Mouse (Mus musculus) heart, adult 11 months (tissue): ENCODE results near the gene Gm44596.

ENCODE experiments used
- DNase-seq: peaks from one replicate; pipeline ENCODE4 v3.0.0; 2022

The Gm44596 gene

GRCm38 (mm10) chr6:128429826-128430225 lies 54.5 kb downstream of the Gm44596 start:
- DNase-seq: no peak

DNA sequence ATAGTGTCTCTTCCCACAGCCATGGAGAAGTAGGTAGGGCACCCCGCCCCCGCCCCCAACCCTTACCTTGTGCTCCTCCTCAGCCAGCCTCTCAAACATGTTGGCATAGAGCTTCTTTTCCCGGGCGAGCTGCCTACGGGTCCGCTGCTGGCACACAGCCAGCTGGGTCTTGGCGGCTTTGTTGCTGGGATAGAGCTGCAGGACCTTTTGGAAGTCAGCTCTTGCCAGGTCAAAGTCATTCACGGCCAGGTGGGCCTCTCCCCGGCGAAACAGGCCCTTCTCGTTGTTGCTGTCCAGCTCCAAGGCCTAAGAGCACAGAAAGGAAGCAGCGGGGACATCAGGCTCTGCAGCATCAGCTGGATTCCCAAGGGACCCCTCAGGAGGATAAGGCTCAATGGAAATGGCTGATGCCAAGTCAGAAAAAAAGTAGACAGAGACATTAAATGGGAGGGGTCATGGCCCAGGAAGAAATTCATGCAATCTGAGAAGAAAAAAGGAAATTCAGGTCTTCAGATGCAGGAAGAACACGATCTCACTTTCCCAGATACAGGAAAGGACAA lies 57.1 kb downstream of the Gm44596 start:
- peak; percentile 97 for DNase-seq

DNA sequence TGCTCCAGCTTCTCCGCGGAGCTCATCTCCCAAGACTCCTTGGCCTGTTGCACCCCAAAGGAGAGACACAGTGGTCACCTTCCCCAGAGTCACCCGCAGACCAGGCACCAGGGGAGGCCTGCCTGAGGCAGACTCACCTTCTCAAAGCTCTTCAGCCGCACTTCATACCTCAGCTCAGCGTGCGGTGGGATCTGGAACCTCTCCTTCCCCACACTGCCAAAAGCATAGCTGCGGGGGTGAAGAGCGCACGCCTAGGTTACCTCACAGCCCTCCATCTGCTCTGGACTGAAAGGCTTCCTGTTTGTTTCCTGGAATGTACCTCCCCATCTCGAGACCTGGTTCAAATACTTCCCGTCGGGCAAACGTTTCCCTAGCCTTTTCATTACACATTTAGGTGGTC lies 58.3 kb downstream of the Gm44596 start:
- DNase-seq: no peak

DNA sequence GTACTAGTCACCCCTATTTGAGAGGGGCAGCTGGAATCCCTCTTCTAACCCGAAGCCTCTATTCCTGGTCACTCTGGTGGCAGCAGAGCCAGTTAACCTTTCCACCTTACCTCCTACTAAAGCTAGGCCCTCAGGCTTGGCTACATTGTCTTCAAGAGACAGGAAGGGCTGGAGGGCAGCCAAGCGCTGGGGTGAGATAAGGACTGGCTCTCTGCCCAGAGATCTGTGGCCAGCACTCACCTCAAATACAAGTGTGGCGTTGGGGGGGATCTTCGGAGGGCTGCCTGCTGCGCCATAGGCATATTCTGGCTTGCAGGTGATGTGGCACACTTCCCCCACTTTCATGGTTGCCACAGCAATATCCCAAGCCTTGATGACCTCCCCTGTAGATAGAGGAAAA lies 60.2 kb downstream of the Gm44596 start:
- peak; percentile 99 for DNase-seq

DNA sequence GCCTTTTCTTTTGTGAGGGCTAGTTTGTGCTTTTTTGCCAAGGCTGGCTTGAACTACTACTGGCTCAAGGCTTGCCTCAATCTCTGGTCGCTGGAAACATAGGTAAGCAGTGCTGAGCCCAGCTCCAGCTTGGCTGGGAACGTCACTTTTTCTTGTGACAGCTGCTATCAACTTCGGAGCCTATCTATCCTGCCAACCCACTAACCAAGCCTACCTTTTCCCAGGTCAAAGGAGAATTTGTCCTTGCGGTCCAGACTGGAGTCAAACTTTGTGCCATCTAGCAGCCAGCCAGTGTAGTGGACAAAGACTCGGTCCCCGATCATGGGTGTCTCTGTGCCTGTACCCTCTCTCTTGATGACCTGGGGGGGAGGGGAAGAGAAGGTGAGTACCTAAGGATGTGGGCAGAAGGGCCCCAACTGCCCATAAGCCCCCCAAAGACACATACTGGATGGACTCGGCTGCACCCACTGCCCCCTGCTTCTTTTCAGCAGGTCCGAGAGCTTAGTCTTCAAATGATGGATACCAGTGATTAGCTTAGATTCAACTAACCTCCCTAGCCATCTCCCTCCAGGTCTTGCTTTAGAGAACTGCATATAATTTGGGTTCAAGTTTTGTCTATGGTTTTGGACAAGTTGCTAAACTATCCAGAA lies 61.2 kb downstream of the Gm44596 start:
- DNase-seq: peak; percentile 93

DNA sequence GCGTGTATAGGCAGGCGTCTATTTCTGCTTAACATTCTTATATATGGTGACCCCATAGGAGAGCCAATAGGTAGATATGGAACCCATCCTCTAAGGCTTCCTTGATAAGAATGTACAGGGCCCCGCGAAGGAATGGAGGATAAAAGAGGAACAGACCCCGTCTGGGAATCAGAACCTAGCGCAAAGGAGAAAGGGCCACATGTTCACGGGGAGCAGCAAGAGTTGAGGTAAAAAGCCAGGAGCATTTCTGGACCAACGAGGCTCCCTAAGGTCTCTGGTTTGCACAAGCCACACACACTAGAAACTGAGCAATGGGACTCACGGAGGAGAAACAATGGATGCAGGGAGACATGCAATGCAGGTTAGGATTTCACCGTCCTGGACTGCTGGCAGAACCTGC lies 62.0 kb downstream of the Gm44596 start:
- no peak for DNase-seq

DNA sequence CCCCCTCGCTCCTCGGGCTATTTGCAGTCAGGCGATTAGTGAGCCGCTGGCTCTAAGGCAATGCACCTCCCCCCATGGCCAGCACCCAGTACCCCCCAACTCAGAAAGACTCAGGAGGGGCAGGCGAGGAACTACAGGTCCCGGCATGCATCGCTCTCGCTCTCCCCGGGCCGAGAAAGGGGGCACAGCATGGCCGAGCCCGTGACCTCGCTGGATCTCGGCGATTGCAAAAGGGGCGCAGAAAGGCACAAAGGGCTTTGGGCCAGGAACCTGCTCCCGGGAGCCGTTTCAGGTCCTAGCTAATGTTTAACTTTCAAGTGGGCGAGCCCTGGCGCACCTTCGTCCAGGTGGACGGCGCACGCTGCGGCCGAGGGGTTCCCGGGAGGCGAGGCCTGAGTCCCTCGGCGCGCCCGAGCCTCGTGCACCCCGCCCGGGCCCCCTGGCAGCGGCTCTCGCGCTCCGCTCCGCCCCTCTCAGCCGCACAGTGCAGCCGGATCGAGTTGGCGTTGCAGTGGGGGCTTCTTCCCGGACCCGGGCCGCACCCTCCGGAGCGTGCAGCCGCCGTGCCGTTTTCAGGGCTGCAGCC lies 62.5 kb downstream of the Gm44596 start:
- peak; percentile 98 for DNase-seq

- peak; percentile 100 for DNase-seq
Observed at GRCm38 (mm10) chr6:128438317-128438870, 63.1 kb downstream of the Gm44596 start, which contains the start of gene Fkbp4. TSS of gene Fkbp4 (minus strand) at chr6:128438677.

- peak; percentile 93 for DNase-seq
Observed at GRCm38 (mm10) chr6:128438871-128439341, 63.6 kb downstream of the Gm44596 start.

DNA sequence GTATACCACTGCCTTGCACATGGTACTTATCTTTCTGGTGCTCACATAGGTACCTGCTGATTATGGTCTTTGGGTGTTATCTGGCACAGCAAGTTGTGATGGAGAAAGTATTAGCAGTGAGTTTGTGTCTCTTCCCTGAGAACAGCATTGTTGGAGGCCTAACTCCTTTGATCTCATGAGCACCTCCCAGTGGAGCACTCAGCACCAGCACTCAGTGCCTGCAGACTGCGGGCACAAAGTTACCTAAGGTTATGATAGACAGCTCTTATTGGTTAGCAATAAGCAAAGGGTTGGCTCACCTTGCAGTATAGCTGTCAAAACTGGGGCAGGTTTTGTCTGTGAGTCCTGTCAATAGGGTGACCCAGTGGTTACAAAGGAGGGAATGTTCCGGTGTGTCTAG lies 64.9 kb downstream of the Gm44596 start:
- no peak for DNase-seq

DNA sequence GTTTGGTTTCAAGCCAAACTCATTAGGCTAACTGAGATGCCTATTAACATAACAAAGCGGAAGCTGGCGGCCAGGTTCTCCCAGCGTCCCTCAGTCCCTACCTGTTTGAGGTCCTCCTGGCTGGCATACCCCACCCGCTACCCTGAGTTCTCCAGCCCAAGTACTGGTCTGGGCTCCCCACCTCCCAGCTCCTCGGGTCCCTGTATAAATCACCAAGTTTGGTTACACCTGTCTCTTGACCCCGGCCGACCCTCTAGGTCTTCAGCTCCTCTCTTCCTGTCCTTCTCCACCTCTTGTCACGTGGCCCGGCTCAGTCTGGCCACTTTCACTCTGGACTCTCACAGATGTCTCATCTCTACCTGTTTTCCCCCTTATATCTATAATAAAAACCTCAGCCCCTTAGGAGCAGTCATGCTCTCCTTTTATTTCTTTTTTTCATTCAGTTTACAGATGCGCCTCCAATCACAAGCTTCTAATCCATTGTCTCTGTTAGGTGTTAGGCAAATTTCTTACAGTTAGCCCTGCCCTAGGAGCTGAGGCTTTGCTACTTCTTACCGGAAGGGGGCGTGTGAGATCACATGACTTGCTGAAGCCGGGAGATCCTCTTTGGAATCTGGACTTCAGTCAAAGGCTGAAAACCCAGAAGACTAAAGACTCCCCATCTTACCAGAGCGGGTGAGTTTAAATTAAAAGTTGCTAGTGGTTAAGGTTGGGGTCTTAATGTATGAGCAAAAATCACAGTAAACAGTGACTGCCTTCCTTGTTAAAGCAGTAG lies 70.6 kb downstream of the Gm44596 start:
- peak; percentile 96 for DNase-seq

- DNase-seq: no peak
Observed at GRCm38 (mm10) chr6:128447063-128447462, 71.8 kb downstream of the Gm44596 start.

GRCm38 (mm10) chr6:128455835-128456605 lies 80.7 kb downstream of the Gm44596 start:
- DNase-seq: peak; percentile 73
